Mouse (Mus musculus) common myeloid progenitor, adult 5-6 weeks (primary cell): ENCODE results near the gene Trim23. TPM values are rescaled to one million over a fixed set of nuclear protein-coding genes. Genes with fewer than 3 reads are reported as not detected.
A peak's percentile ranks its signal among the peaks of the same experiment; 100 is the strongest.
"Not testable (repeated sequence)": the region's sequence is repeated elsewhere in the genome, so short reads cannot be mapped to it uniquely, and the experiment has no call there.

Experiments
- ATAC-seq: replicated peaks from 2 replicates; pipeline ENCODE4 v1.8.0; 2016; ENCODE audit warnings: low read depth, mild to moderate bottlenecking, moderate TSS enrichment, inconsistent platforms; ENCODE audit not compliant: poor library complexity, severe bottlenecking
- total RNA-seq: library from RNA; stranded (forward); fragments of 200-1000, 187-1606 nt; gene quantifications from 2 replicates; pipeline ENCODE4 v1.2.3, GENCODE M21; 2017

Gene Trim23
- total RNA-seq = 25.1 and 25.3 TPM in 2 replicates

DNA sequence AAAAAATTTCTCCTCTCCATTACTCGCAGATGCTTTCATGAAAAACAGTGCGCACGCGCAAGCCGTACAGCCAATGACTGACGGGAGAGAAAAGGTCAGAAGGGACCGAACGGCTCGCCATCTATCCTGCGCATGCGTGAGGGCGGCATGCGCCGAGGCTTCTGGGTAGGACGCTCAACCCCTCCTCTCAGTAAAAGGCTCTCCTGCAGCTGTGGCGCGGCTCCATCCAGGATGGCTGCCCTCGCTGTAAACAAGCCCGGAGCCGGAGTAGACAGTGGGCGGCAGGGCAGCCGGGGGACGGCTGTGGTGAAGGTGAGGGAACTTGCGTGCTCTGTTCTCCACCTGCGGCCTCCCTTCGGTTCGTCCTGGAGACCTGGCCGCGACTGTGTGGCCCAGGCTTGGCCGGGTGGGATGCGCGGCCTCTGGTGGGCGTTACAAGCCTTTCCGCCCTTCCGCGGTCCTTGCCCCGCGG lies at the start of gene Trim23:
Trim23 (plus strand) TSS at position 148 of the 472 bp plus-strand sequence.
- peak; percentile 94 for ATAC-seq

DNA sequence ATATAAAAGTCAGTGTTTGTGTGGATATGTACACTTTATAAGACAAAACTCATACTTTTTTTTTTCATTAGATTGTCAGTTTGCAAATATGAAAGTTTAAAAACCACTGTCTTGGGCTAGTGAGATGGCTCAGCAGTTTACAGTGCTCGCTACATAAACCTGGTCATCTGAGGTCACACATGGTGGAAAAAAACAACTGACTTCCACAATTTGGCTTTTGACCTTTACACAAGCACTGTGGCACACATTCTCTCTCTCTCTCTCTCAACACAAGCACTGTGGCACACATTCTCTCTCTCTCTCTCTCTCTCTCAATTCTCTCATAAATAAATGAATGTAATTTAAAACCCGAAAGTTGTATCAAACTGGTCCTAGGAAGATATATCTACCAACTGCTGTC lies 46.0 kb upstream of the Trim23 start:
- ATAC-seq = 0 out of 2 replicates have a peak, but pooled peaks have one; percentile 11

DNA sequence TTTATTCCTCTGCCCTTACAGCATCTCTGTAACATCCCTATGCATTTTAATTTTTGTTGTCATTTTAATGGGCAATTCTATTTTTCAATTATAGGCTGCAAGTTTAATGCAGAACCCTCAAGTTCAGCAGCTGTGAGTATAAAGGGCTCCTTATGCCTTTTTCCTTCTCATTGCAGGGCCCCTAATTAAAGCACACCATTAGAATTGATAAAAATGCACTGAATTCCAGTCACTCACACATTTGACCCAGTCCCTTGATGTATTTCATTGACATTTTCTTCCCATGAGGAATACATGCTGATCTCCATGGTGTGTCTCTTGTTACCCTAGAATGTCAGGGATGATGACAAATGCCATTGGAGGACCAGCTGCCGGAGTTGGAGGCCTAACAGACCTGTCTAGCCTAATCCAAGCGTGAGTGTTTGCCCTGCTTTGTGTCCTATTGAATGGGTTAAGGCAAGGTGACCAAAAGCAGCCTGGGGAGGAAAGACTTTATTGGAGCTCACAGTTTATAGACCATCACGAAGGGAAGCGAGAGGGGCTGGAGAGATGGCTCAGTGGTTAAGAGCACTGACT lies 44.0 kb upstream of the Trim23 start:
- ATAC-seq = no peak

DNA sequence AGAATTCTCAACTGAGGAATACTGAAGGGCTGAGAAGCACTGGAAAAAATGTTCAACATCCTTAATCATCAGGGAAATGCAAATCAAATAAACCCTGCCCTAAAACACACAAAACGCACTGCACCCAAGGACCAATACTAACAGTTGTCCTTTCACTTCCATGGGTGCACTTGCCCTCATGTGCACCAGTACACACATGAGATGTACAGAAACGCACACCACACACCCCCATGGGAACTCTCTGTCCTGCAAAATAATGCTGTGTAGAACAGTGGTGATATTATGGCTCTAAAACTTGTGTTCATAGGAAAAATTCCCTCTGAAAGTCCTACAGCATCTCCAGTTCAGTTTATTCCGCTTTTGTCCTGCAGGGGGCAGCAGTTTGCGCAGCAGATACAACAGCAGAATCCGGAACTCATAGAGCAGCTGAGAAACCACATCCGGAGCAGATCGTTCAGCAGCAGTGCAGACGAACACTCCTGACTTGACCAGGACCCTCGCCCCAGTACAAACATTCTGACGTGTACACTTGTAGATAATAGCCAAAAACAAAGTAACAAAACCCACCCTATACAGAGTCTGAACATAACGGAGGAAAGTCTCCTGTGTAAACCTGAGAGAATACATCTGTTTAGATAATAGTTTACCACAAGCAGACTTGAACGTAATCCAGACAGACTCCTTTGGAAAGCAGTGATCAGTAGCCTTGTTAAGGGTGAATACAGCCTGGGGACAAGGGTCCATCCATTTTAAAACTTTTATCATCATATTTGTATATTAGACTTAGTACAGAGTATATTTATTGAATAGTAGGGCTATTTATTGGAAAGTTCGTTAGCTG lies 39.0 kb upstream of the Trim23 start:
- ATAC-seq = peak; percentile 100

DNA sequence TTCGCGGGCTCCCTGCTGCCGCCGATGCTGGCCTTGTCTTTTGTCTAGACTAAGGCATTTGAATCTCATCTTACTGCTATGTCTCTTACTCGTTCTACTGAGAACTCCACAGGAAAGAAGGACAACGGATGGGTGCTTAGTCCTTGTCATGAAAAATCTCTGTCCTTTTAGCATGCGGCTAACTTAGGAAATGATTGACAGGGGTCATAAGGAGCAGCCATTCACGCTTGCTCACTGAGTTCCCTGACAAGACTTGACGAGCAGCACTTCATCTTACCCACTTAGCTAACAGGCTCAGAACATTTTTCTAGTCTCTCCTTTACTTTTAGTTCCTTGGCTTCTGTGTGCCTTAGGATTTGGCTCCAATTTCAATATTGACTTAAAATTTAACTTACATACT lies 33.7 kb upstream of the Trim23 start:
- ATAC-seq = no peak

DNA sequence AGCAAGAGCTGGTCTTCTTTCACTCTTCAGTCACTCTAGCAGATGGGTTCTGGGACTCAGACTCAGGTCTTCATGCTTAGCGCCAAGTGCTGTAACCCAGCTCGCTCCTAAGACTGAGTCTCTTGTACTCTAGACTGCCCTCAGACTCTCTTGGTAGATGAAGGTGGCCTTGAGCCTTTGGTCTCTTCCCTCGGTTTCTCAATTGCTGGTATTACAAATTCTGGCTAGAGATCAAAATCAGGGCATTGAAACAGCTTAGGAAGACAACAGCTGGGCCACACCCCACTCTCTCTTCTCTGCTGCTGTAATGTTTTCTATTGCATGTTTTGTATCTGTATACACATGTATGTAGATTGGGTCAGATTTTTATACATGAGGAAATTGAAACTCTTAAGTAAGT lies 33.0 kb upstream of the Trim23 start:
- no peak for ATAC-seq

DNA sequence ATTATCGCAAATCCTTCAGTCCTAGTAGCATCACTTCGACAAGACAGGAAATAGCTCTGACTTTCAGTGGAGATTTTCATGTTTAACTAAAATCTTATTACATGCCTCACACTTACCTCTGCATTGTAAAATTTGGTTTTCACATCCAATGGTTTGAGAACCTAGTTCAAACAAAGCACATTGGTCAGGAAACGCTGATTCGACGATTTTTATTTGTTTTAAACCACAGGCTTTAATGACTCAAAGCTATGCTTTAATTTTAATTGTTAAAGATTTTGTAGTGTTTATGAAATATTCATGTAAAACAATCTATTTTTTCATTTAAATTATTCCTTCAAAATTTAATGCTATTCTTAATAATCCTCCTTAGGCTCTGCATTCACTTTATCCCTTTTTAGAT lies 24.4 kb upstream of the Trim23 start:
- ATAC-seq = no peak

DNA sequence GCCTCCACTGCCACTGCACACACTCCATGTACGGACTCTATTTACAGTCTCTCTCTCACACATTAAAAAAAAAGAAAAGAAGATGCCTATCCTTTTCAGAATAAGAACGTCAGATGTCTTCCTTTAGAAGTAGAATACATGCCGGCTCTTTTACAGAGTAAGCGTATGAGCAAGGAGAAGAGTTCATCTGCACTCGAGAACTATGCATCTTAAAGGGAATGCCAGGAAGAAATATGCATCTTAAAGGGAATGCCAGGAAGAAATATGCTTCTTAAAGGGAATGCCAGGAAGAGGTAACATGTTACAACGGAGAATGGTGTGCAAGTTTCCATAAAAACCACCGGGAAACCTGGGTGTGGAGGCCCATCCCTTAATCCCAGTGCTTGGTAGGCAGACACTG lies 23.5 kb upstream of the Trim23 start:
- ATAC-seq = no peak

DNA sequence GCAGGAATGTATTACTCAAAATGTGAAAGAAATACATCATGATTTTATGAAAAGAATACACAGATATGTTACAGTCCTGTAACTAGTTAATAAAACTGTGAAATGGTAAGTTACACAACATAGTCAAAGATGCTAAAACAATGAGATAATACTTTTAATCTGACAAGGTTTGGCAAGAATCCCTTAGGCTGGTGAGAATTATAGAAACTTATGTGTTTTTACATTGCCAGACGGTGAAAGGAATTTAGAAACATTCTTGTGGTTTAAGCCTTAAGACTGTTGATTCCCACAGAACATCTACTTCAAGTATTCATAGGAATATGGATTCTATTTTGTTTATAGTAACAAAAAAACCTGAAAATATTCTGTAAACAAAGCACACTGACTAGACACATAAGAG lies 22.9 kb upstream of the Trim23 start:
- no peak for ATAC-seq

DNA sequence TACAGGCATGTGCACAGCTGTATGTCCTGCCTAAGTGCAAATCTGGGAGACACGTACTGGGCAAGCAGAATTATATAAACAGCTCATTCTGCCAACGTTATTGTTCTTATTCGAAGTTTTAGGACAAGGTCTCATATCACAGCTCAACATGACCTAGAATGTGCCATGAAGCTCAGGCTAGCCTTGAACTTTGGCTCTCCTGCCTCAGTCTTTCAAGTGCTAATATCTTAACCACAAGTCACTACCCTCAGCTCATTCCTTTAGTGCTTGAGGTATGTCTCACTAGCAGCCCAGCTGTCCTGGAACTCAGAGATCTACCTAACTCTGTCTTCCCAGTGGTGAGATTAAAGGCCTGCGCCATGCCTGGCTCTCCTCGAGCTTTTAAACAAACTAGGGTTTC lies 6.9 kb upstream of the Trim23 start:
- no peak for ATAC-seq

DNA sequence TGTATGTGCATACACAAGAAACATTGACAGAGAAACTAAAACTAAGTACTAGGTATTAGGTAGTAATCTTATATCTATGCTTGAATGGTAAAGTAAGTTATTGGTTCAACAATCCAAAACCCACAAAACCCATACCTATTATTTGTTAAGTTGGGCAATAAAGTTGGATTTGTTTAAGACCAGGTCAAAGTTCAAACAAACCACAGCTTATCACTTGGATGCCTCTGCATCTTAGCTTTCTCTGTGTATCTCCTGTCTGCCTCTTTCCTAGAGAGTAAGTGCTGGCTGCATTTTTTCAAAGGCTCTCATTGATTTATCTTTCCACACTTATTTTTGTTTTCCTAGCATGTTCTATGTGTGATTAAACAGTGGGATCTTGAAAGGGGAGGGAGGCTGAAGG lies 6.1 kb upstream of the Trim23 start:
- no peak for ATAC-seq

DNA sequence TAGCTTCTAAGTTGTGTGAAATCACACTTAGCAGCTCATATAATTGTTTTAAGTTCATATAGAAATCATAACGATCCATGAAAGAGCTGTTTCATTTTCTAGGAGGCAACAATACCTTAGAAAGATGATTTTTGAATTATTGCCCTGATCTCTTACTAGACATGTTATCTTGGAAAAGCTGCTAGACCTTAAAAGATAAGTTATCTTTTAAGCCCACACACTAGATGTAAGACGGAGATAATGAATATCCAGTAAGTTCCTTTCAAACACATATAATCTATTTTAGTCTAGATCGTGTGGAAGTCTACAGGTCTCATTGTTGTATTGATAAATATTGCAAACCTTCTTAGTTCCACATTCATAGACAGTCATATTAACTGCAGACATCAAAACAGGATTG lies 1.7 kb upstream of the Trim23 start:
- no peak for ATAC-seq

DNA sequence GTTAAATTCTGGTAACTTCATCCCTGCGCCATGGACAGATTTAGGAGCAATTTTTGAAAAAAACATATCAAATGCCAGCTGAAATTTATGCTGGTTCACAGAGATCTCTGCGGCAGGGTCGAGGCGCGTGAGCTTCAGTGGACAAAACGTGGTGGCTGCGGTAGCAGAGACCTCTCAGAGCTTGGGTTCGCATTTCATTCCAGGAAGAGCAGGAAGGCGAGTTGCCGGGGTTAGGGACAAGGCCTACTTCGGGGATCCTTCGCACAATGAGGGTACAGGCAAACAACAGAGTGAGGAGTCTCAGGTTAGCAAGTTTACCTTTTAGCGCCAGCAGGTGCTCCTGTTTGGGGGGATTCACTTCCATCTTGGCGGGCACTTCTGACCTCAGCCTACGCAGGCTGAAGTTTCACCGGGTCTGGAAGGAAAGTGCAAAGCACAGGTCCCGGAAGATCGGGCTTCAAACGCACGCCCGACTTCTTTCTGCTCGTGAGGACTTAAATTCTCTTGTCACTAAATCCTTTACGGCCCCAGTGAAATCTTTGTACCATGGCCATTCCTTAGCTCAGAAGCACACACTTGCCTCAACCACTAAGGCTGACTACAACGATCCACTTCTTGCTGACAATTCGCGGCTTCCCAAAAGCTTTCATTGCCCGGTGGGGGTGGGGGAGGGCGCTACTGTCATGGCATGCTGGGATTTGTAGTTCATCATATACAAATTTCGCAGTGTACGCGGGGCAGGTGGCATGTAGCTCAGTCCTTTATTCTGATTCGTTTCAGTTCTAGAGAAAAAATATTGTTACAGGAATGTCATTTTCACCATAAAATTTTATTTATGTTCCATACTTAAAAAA lies 574 bp upstream of the Trim23 start, which contains the start of gene Trappc13:
Trappc13 (minus strand) TSS at position 674 of the 854 bp plus-strand sequence.
- peak; percentile 76 for ATAC-seq

DNA sequence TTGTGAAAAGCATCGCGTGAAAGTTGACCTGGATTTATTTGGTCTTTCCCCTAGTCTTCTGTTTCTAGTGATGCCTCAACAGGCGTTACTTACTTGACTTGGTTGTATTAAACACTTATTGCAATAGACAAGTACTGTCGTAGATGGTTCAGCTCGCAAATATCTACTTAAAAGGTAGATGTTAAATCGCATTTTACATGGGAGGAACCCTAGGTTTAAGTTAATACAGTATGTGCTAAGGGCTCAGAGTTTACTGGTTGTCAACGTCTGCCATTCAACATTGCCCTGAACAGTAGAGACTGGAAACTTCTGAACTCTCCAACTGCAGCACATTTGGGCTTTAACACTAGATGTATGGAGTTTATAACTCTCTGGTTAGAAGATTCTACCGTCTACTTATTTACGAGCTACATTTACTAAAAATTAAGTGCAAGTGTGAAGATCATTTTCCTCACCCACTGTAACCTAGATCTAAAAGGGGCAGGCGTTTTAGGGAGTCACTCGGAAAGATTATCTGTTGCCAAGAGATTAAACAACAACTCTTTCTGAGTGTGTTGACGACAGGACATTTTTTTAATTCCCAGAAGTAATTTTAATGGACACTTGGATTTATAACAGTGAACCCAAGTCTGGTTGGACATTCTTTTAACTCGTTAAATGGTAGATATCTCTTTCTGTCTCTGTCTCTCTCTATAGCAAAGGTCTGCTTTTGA lies 735 bp downstream of the Trim23 start:
- no peak for ATAC-seq

DNA sequence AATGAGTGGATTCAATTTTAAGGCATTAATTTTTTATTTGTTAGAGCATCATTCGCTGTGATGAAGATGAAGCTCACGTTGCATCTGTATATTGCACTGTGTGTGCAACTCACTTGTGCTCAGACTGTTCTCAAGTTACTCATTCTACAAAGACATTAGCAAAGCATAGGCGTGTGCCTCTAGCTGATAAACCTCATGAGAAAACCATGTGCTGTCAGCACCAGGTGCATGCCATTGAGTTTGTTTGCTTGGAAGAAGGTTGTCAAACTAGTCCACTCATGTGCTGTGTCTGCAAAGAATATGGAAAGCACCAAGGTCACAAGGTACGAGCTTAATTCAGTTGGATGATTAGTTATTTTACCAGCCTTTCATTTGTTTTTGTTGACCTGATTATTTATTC lies 8.8 kb downstream of the Trim23 start:
- no peak for ATAC-seq

DNA sequence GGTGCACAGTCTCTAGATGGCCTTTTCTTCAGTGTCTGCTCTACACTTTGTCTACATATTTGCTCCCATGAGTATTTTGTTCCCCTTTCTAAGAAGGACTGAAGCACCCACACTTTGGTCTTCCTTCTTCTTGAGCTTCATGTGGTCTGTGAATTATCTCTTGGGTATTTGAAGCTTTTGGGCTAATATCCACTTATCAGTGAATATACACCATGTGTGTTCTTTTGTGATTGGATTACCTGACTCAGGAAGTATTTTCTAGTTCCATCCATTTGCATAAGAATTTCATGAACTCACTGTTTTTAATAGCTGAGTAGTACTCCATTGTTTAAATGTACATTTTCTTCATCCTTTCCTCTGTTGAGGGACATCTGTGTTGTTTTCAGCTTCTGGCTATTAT lies 17.3 kb downstream of the Trim23 start:
- not testable (repeated sequence) for ATAC-seq

DNA sequence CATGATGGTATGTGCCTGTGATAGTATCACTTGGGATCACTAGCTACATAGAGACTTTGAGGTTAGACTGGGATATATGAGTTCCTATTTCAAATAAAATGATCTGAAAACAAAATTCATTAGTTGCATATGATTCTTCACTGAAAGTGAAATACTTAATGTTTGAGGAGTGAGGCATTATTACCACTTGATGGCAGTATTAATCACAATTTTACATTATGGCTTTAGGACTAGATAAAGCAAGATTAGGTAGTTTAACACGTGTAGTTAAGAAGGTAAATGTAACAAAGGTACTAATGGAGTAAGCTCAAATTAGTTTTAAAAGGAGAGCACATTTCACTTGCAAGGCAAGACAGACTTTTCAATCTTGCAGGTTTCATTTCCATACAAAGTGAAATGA lies 25.7 kb downstream of the Trim23 start:
- ATAC-seq = 0 out of 2 replicates have a peak, but pooled peaks have one; percentile 47

DNA sequence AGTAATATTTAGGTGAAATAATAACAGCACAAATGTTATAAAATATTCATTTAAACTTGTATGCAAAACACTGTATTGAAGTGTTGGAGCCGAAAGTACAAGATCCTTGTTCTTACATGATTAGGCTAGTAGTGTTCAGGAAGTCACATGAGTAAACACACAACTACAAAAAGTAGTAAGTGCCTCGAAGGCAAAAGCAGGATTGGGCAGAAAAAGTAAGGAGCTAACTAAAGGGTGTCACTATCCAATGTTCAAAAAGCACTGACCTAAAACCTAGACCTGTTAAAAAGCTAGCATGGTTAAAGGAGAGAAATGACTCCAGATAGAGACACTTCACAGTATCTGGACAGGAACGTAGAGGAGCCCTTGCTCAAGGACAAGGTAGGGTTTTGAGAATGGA lies 48.9 kb downstream of the Trim23 start:
- no peak for ATAC-seq

DNA sequence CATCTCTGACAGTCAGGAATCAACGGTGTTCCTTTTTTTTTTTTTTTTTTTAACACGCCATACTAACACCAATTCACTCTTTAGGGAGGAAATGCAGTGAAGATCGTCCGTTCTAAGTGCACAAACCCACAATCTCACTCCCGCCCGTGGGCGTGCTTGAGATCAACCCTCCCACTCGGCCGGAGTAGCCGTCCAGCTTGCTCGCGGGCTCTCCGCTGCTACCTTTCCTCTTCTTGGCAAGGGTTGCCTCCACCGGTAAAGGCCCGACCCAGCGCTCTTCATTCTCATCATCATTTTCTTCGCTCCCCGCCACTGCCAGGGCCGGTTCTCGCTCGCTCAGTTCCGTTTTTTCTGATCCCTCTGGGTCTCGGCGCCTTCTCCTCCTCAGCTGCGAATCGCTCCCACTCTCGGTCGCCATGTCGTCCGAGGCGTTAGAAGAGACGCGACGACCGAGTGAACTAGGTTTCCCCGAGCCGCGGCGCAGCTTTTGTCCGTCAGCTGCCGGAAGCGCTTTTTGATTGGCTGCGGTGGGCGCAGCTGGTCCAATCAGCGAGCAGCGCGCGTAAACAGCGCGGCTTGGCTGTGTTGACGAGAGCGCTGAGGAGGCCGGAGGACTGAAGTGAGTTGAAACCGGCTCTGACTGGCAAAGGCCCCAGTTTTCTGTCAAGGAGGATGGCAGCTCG lies 49.9 kb downstream of the Trim23 start, which contains the start of the genes Cenpk and Ppwd1:
Cenpk (plus strand) TSS at position 228 of the 683 bp plus-strand sequence.
Ppwd1 (minus strand) TSS at position 460 of the 683 bp plus-strand sequence.
- ATAC-seq = peak; percentile 98
